Mouse (Mus musculus) stomach, postnatal 0 days (tissue): ENCODE results near the gene Tcaim. TPM values are rescaled to one million over a fixed set of nuclear protein-coding genes. Genes with fewer than 3 reads are reported as not detected.
"Not testable (repeated sequence)": the region's sequence is repeated elsewhere in the genome, so short reads cannot be mapped to it uniquely, and the experiment has no call there.

Experiments used
- ATAC-seq: fragments of 200-750 bp; cut with Nextera tagmentation; 2 replicates; pipeline ENCODE4 v1.8.0; 2017; ENCODE audit not compliant: low FRiP score, low TSS enrichment
- DNase-seq: peaks from one replicate; pipeline ENCODE4 v3.0.0-alpha.2; 2016; ENCODE audit warnings: low spot score
- H3K27ac ChIP-seq: fragments of 300-500 bp; sonication (generic); replicated peaks from 2 replicates; pipeline ENCODE4 v1.5.1; 2014; ENCODE audit warnings: mild to moderate bottlenecking, control low read depth
- H3K27me3 ChIP-seq: fragments of 300-500 bp; sonication (generic); 2 replicates; pipeline ENCODE4 v1.6.1; 2014; ENCODE audit warnings: low read length; ENCODE audit not compliant: control insufficient read depth, insufficient read depth
- H3K36me3 ChIP-seq: fragments of 300-500 bp; sonication (generic); 2 replicates; pipeline ENCODE4 v1.6.1; 2014; ENCODE audit warnings: low read length, mixed read lengths; ENCODE audit not compliant: control insufficient read depth, insufficient read depth
- H3K4me1 ChIP-seq: fragments of 300-500 bp; sonication (generic); replicated peaks from 2 replicates; pipeline ENCODE4 v1.6.1; 2014; ENCODE audit warnings: antibody characterized with exemption; ENCODE audit not compliant: control insufficient read depth, insufficient read depth
- H3K4me2 ChIP-seq: fragments of 300-500 bp; sonication (generic); replicated peaks from 2 replicates; pipeline ENCODE4 v1.6.1; 2014; ENCODE audit warnings: low read depth, mild to moderate bottlenecking, control low read depth, moderate library complexity
- H3K4me3 ChIP-seq: fragments of 300-500 bp; sonication (generic); 2 replicates; pipeline ENCODE4 v1.5.1; 2014; ENCODE audit warnings: low read depth, low read length, control low read depth
- H3K9ac ChIP-seq: fragments of 300-500 bp; sonication (generic); 2 replicates; pipeline ENCODE4 v1.6.1; 2014; ENCODE audit warnings: mild to moderate bottlenecking, low read length, control low read depth, mixed read lengths
- H3K9me3 ChIP-seq: fragments of 300-500 bp; sonication (generic); 2 replicates; pipeline ENCODE4 v1.6.1; 2016; ENCODE audit warnings: low read length; ENCODE audit not compliant: control insufficient read depth
- CTCF ChIP-seq: IDR thresholded peaks from 2 replicates; pipeline ENCODE4 v1.5.1; 2016; ENCODE audit warnings: antibody characterized with exemption, low read depth, mild to moderate bottlenecking, moderate library complexity
- EP300 ChIP-seq: optimal IDR thresholded peaks from 2 replicates; pipeline ENCODE3; 2016; ENCODE audit warnings: antibody characterized with exemption
- WGBS: fragments of 180-500 bp; shearing (Covaris S2); extraction: QIAGEN DNeasy Blood & Tissue Kit; methylation state at CpG from one replicate; pipeline ENCODE4 v1.1.7; 2014; 5-methylcytosine and 5-hydroxymethylcytosine counted together
- polyA plus RNA-seq: library from polyadenylated mRNA; unstranded; fragments of >200 nt; fragmentation: Nextera tagmentation; extraction: Ambion mirVana; gene quantifications from 2 replicates; pipeline ENCODE4 v1.2.1, GENCODE M21; 2015

Gene Tcaim
- polyA plus RNA-seq, 1 experiment from 2014 or later: 2.8 TPM

- Histone ChIP-seq H3K4me1 (no peaks in the 10 kb centered on the region), H3K9ac (no peak within 1 kb of the TSS), H3K36me3 (no peaks in the 10 kb centered on the region), H3K9me3 (no peaks in the 10 kb centered on the region), H3K27ac (no peak within 1 kb of the TSS), H3K4me2 (no peak within 1 kb of the TSS), H3K27me3 (no peaks in the 10 kb centered on the region), H3K4me3 (no peak within 1 kb of the TSS)
- WGBS: 63% methylated on average over 3 of the region's 3 CpGs
- DNase-seq (no peak), ATAC-seq (no peak)
- TF ChIP-seq EP300: no peak
These were observed 38.4 kb downstream of the Tcaim start, which contains the start of gene Gm35549 for GRCm38 (mm10) chr9:122843760-122844159. TSS of gene Gm35549 (minus strand) at chr9:122844035.

DNA sequence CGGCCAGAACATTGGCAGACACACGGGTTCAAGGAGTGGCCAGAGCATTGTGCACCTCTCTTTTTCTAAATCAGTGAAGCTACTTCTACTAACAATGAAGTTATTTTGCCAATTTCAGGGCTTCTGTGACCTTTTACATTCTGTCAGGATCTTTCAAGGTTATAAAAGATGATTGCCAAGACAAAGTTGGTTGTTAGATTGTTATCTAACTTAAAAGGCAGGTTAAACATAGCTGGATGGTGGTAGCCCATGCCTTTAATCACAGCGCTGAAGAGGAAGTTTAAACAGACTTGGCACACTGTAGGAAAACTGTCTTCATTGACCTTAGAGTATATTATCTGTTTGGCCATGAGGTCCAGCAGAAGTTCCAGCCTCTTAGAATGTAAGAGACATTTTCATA, 40.3 kb downstream of the Tcaim start:
- Histone ChIP-seq H3K27ac (no peak overlapping the region), H3K9ac (no peak overlapping the region), H3K27me3 (no peaks in the 10 kb centered on the region), H3K36me3 (peaks cover 2% of the 10 kb centered on the region; the same call in 1 of the 2 replicates), H3K4me1 (no peaks in the 10 kb centered on the region), H3K9me3 (no peaks in the 10 kb centered on the region), H3K4me3 (no peak overlapping the region), H3K4me2 (no peak overlapping the region)
- TF ChIP-seq EP300 (no peak), CTCF (no peak)
- ATAC-seq (no peak), DNase-seq (no peak)
- WGBS: 83% methylated on average over 3 of the region's 3 CpGs

DNA sequence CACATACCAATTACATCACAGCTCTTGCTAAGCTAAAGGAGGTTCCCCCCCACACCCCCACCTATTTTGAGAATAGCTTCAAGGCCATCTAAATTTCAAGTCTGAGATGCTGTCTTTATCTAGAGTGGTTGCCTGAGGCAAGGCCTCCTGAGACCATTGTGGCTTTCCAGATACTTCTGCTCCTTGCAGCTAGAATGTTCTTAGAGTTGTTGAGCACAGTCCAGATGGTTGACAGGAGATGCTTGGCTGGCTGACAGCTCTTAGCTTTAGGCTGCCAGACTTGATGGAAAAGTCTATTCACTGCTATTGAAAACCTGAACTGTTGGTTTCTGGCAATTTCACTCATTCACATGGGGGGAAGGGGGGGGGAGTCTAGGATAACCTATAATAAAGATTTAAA, 40.8 kb downstream of the Tcaim start:
- Histone ChIP-seq H3K9me3 (no peaks in the 10 kb centered on the region), H3K4me1 (no peaks in the 10 kb centered on the region), H3K27ac (no peak overlapping the region), H3K4me3 (no peak overlapping the region), H3K27me3 (no peaks in the 10 kb centered on the region), H3K36me3 (peaks cover 2% of the 10 kb centered on the region; the same call in 1 of the 2 replicates), H3K9ac (no peak overlapping the region), H3K4me2 (no peak overlapping the region)
- TF ChIP-seq EP300: no peak
- TF ChIP-seq CTCF: no peak
- no peak for ATAC-seq
- DNase-seq: no peak

DNA sequence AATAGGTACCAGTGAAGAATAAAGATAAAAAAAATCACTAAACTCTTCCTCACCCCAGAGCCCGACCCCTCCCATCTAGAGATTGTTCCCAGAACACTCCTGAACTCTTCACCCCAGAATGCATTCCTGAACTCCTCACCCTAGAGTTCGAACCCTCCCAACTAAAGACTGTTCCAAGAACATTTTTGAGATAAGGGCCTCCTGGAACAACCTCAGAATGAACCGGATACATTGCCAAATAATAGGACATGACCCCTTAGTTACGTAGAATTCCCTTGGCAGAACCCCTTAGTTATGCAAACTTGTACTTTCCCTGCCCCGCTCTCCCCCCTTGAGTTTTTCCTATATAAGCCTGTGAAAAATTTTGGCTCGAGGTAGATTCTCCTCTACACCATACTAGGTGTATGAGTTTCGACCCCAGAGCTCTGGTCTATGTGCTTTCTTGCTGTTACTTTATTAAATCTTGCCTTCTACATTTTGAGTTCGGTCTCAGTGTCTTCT, 42.5 kb downstream of the Tcaim start:
- WGBS: 82% methylated on average over 4 of the region's 8 CpGs
- H3K4me1 ChIP-seq, ATAC-seq, H3K9ac ChIP-seq, H3K27ac ChIP-seq, H3K9me3 ChIP-seq, H3K4me3 ChIP-seq, DNase-seq, H3K4me2 ChIP-seq, H3K27me3 ChIP-seq: not testable (repeated sequence)
- H3K36me3 ChIP-seq: peaks cover 13% of the 10 kb centered on the region

DNA sequence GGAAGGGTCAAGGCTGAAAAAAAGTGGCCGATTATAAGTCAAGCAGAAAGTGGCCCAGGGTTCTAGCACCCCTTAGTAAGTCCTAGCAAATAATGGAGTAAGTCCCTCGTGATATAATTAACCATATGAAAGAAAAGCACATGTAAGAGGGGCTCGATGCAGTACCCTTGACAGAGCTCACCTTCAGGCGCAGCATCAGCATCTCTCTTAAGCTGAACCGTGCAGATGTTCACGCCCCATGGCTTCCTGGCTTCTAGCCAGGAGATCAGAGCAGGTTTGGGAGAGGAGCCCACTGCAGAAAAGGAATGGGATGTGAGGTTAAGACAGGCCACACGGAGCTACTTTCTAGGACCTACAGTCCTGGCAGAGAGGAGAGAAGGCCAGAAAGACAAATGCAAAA, 49.2 kb downstream of the Tcaim start:
- no peak for TF ChIP-seq CTCF
- no peak for TF ChIP-seq EP300
- ATAC-seq (no peak), DNase-seq (no peak)
- Histone ChIP-seq H3K4me1 (no peaks in the 10 kb centered on the region), H3K9me3 (peaks cover 6% of the 10 kb centered on the region; the same call in 1 of the 2 replicates), H3K4me3 (no peak overlapping the region), H3K27me3 (no peaks in the 10 kb centered on the region), H3K9ac (no peak overlapping the region), H3K27ac (no peak overlapping the region), H3K36me3 (peaks cover 63% of the 10 kb centered on the region), H3K4me2 (no peak overlapping the region)
- 91% methylated on average over 7 of the region's 7 CpGs for WGBS

DNA sequence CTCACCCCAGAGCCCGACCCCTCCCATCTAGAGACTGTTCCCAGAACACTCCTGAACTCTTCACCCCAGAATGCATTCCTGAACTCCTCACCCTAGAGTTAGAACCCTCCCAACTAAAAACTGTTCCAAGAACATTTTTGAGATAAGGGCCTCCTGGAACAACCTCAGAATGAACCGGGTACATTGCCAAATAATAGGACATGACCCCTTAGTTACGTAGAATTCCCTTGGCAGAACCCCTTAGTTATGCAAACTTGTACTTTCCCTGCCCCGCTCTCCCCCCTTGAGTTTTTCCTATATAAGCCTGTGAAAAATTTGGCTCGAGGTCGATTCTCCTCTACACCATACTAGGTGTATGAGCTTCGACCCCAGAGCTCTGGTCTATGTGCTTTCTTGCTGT, 49.8 kb downstream of the Tcaim start:
- H3K27ac ChIP-seq, H3K4me1 ChIP-seq, ATAC-seq, H3K9me3 ChIP-seq, H3K27me3 ChIP-seq, DNase-seq, H3K4me2 ChIP-seq, H3K4me3 ChIP-seq, H3K9ac ChIP-seq: not testable (repeated sequence)
- peaks cover 67% of the 10 kb centered on the region for H3K36me3 ChIP-seq
- 80% methylated on average over 2 of the region's 7 CpGs for WGBS
